Mouse (Mus musculus) B cell, adult (primary cell): Measurements from ENCODE around the gene Vmn2r92. TPM values are rescaled to one million over a fixed set of nuclear protein-coding genes. Genes with fewer than 3 reads are reported as not detected.

Source experiments
- total RNA-seq: library from RNA; stranded (reverse); gene quantifications from 4 replicates; pipeline ENCODE4 v1.2.4, GENCODE M21; 2023; ENCODE audit not compliant: inconsistent age

Gene Vmn2r92
- not detected in 4 replicates for total RNA-seq

GRCm38 (mm10) chr17:18151587-18151986, at the start of gene Vmn2r92:
Gene Vmn2r92, plus strand, starts transcription at chr17:18151887.

Other genes with a start within 250 kb of the Vmn2r92 start
- not detected in 4 replicates for gene Fpr-rs4, start 130.2 kb upstream of the Vmn2r92 start, total RNA-seq
- gene Vmn2r124, start 102.5 kb upstream of the Vmn2r92 start, total RNA-seq = not detected in 4 replicates
- not detected in 4 replicates for gene Vmn2r91, start 66.9 kb upstream of the Vmn2r92 start, total RNA-seq
- not detected in 4 replicates for gene Vmn2r94, start 125.9 kb downstream of the Vmn2r92 start, total RNA-seq
- gene Vmn2r93, start 146.2 kb downstream of the Vmn2r92 start, total RNA-seq = not detected in 4 replicates